Mouse (Mus musculus) small intestine, adult 2 months (tissue): Measurements from ENCODE around the gene Sde2. TPM values are rescaled to one million over a fixed set of nuclear protein-coding genes. Genes with fewer than 3 reads are reported as not detected.

Experiments used
- H3K27ac ChIP-seq: fragments of 200-500 bp; 2 replicates; pipeline ENCODE4 v1.5.1; 2012; ENCODE audit warnings: low read depth, low read length, control low read depth, inconsistent platforms; ENCODE audit not compliant: insufficient read depth
- H3K27me3 ChIP-seq: fragments of 200-500 bp; 2 replicates; pipeline ENCODE4 v1.6.1; 2012; ENCODE audit warnings: mild to moderate bottlenecking, moderate library complexity, low read length, inconsistent platforms; ENCODE audit not compliant: control insufficient read depth, insufficient read depth
- H3K36me3 ChIP-seq: fragments of 200-500 bp; 2 replicates; pipeline ENCODE4 v1.6.1; 2012; ENCODE audit warnings: mild to moderate bottlenecking, low read length, control low read depth, inconsistent platforms; ENCODE audit not compliant: control insufficient read depth, insufficient read depth
- H3K4me1 ChIP-seq: fragments of 200-500 bp; 2 replicates; pipeline ENCODE4 v1.6.1; 2012; ENCODE audit warnings: low read length, inconsistent platforms, mixed read lengths; ENCODE audit not compliant: control insufficient read depth, insufficient read depth, insufficient read length
- H3K4me3 ChIP-seq: fragments of 200-500 bp; 2 replicates; pipeline ENCODE4 v1.5.1; 2012; ENCODE audit warnings: low read depth, mild to moderate bottlenecking, control low read depth, inconsistent platforms, low read length, moderate library complexity
- CTCF ChIP-seq: fragments of 200-500 bp; IDR thresholded peaks from 2 replicates; pipeline ENCODE4 v1.5.1; 2012; ENCODE audit warnings: low read depth, mild to moderate bottlenecking, control low read depth, inconsistent platforms, low read length, moderate library complexity, mixed read lengths; ENCODE audit not compliant: insufficient replicate concordance, insufficient read length; ENCODE audit errors: extremely low read depth
- POLR2A ChIP-seq: fragments of 200-500 bp; IDR thresholded peaks from 2 replicates; pipeline ENCODE4 v1.6.1; 2012; ENCODE audit warnings: low read depth, mild to moderate bottlenecking, control low read depth, inconsistent platforms, low read length, moderate library complexity
- WGBS: fragments of 180-500 bp; shearing (Covaris S2); methylation state at CpG from one replicate; pipeline ENCODE4 v1.1.7; 2018; 5-methylcytosine and 5-hydroxymethylcytosine counted together
- polyA plus RNA-seq: library from polyadenylated mRNA; depleted of rRNA; stranded (reverse); fragments of >200 nt; gene quantifications from 2 replicates; pipeline ENCODE4 v1.2.3, GENCODE M21; 2012; rRNA removed

Gene Sde2
- polyA plus RNA-seq, 1 experiment: 5.9 TPM

DNA sequence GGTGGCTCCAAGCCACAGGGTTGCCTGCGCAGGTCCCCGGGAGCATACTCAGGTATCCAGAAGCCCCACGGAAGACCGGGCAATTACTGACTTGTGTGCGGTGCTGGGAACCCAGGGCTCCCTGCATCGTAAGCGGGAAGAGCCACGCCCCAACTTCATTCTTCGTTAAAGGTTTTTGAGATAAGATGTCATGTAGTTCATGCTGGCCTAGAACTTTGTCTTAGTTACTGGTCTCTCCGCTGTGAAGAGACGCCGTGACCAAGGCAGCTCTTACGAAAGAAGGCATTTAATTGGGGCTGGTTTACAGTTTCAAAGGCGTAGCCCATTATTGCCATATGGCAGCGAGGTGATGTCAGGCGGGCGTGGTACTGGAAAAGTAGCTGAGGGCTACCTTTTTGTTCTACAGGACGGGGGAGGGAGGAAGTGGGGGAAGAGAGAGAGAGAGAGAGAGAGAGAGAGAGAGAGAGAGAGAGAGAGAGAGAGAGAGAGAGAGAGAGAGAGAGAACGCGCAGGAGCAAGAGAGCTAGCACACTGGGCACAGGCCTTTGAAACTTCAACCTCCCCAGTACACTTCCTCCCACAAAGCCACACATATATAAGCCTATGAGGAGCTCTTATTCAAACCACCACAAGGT is 60.8 kb downstream of the Sde2 start:
- WGBS: 18% methylated on average over 20 of the region's 20 CpGs
- Histone ChIP-seq H3K27ac (no peak overlapping the region), H3K4me3 (no peak overlapping the region), H3K36me3 (peaks cover 4% of the 10 kb centered on the region), H3K4me1 (peaks cover 2% of the 10 kb centered on the region; the same call in 1 of the 2 replicates), H3K27me3 (no peaks in the 10 kb centered on the region)
- TF ChIP-seq POLR2A: no peak

DNA sequence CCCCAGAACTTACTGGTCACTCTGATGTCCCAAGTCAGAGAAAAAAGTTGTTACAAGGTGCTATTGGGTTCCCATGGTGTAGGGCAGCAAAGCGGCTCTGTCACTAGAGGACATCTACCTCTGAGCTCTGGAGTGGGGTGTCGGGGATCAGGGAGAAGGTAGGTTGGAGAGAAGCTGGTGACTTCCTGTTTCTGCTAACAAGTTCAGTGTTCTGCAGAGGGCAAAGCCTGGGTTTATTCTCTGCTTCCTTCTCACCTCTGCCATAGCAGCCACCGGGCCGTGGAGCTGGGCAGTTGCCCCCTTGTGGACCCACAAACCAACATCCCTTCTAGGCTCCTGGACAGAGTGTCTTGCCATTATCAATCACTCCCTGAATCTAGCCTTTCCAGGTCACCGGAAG is 61.9 kb downstream of the Sde2 start:
- WGBS: 84% methylated on average over 5 of the region's 5 CpGs
- Histone ChIP-seq H3K4me3 (no peak overlapping the region), H3K4me1 (peaks cover 2% of the 10 kb centered on the region; the same call in 1 of the 2 replicates), H3K27ac (no peak overlapping the region), H3K36me3 (no peaks in the 10 kb centered on the region), H3K27me3 (no peaks in the 10 kb centered on the region)
- TF ChIP-seq CTCF (no peak), POLR2A (no peak)

DNA sequence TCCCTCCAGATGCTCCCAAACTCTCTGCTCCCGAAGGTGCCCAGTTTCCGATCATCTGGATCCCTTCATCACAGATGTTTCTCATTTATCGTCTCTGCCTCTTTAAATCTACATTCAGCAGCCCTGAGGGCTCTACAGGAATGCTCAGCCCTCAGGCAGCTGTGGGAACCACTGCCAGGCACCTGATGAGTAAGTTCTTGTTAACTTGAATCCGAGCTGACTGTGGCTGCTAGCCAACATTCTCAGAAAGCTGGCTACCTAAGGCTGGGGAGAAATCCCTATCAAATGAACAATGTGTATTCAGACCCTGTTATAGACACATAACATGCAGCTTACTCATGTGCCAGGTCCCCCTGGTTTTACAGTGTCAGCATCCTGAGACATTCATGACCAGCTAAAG is 62.9 kb downstream of the Sde2 start:
- no peak for TF ChIP-seq POLR2A
- no peak for TF ChIP-seq CTCF
- Histone ChIP-seq H3K4me3 (no peak overlapping the region), H3K27ac (no peak overlapping the region), H3K27me3 (no peaks in the 10 kb centered on the region), H3K4me1 (peaks cover 2% of the 10 kb centered on the region; the same call in 1 of the 2 replicates), H3K36me3 (no peaks in the 10 kb centered on the region)
- WGBS: 72% methylated on average over 4 of the region's 4 CpGs

- WGBS: 81% methylated on average over 11 of the region's 11 CpGs
- Histone ChIP-seq H3K36me3 (no peaks in the 10 kb centered on the region), H3K4me3 (no peak overlapping the region), H3K27me3 (no peaks in the 10 kb centered on the region), H3K27ac (no peak overlapping the region), H3K4me1 (peaks cover 2% of the 10 kb centered on the region; the same call in 1 of the 2 replicates)
- TF ChIP-seq CTCF (no peak), POLR2A (no peak)
These were observed 65.5 kb downstream of the Sde2 start for GRCm38 (mm10) chr1:180916425-180916824.

DNA sequence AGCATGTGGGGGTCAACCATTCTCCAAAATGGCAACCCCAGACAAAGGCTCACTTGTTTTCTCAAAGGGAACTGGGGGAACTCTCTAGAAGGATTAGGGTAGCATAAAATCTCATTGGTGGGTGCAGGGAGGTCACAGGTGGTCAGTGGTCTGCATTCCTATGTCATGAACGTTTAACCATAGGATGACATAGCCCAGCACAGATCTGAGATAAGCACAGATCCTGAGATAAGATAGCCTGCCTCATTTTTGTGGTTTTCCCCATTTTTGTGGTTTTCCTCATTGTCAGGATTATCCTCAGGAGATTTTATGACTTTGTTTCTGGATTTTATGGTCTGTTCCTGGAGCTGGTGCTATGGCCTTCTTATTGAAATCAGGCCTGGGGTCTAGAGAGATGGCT is 66.1 kb downstream of the Sde2 start:
- Histone ChIP-seq H3K4me1 (no peaks in the 10 kb centered on the region), H3K27me3 (no peaks in the 10 kb centered on the region), H3K27ac (no peak overlapping the region), H3K36me3 (no peaks in the 10 kb centered on the region), H3K4me3 (no peak overlapping the region)
- no peak for TF ChIP-seq CTCF
- TF ChIP-seq POLR2A: no peak
- 24% methylated on average over 1 of the region's 1 CpGs for WGBS

Other genes starting within 250 kb of the Sde2 start
- 1.1 and 1.9 TPM in 2 replicates for gene Lin9, start 210.0 kb upstream of the Sde2 start, polyA plus RNA-seq
- not detected in 2 replicates for gene Mixl1, start 154.1 kb upstream of the Sde2 start, polyA plus RNA-seq
- 5.5 and 10.7 TPM in 2 replicates for gene Acbd3, start 125.1 kb upstream of the Sde2 start, polyA plus RNA-seq
- 156 and 262 TPM in 2 replicates for gene H3f3a, start 37.2 kb upstream of the Sde2 start, polyA plus RNA-seq
- gene Lefty2, start 42.0 kb downstream of the Sde2 start, polyA plus RNA-seq: not detected in 2 replicates
- gene Pycr2, start 53.2 kb downstream of the Sde2 start, polyA plus RNA-seq: 21.8 and 23.2 TPM in 2 replicates
- gene Lefty1, start 83.9 kb downstream of the Sde2 start, polyA plus RNA-seq: 6.3 and 7.1 TPM in 2 replicates
- gene Tmem63a, start 91.2 kb downstream of the Sde2 start, polyA plus RNA-seq: 23.5 and 31.9 TPM in 2 replicates
- gene Ephx1, start 169.8 kb downstream of the Sde2 start, polyA plus RNA-seq: 10.0 and 10.6 TPM in 2 replicates
- not detected in 2 replicates for gene 9130409I23Rik, start 200.1 kb downstream of the Sde2 start, polyA plus RNA-seq